Comparison of ENCODE assay signal across 23 mouse cellular contexts in the genomic region with DNA sequence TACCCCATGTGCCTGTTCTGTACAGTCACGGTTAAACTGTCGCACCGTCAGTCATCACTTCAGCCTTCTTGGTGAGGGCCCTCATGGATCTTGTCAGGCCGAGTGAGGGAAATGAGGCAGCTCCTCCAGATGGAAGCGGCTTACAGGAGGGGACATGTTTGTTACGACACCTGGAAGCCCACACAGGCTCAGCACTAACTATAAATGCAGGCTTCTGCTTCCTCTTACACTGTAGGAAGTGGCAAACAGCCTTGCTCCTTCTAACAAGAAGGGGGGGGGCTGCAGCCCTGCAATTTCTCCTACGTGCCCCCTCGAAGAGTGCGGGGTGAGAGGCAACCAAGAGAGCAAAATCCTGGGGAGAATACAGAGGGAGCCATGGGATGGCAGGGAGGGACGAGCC. TPM values are rescaled to one million over a fixed set of nuclear protein-coding genes. Genes with fewer than 3 reads are reported as not detected.
DNase-seq lines count a peak whose midpoint lies in the region; ATAC-seq lines count a peak whose summit lies in the region.
"Had no signal": no experiment of that assay in that cellular context is flagged by ENCODE, and none has a peak within 500 bp of the region (broad histone marks: within the 10 kb centered on the region; RNA-seq: fewer than 3 reads in every experiment).

No protein-coding gene starts in this region.

- no peaks in the 10 kb centered on the region for H3K36me3 ChIP-seq in midbrain, embryonic 11.5 days (ENCODE audit: control insufficient read depth, insufficient read depth, low read length)
- H3K36me3 ChIP-seq in midbrain, embryonic 16.5 days (ENCODE audit: control insufficient read depth, insufficient read depth, low read length): no peaks in the 10 kb centered on the region
- H3K36me3 ChIP-seq: embryonic facial prominence, embryonic 13.5 days; forebrain, embryonic 12.5 days; heart, embryonic 15.5 days; hindbrain, embryonic 10.5 days had no signal

- H3K4me3 ChIP-seq in midbrain, embryonic 11.5 days (ENCODE audit: low read depth, low read length): no peak overlapping the region
- no peak overlapping the region for H3K4me3 ChIP-seq in midbrain, embryonic 16.5 days (ENCODE audit: low read depth, low read length)
- H3K4me3 ChIP-seq: embryonic facial prominence, embryonic 13.5 days; forebrain, embryonic 12.5 days; gastrocnemius, adult 2 months; heart, embryonic 15.5 days; hindbrain, embryonic 10.5 days had no signal

- ATAC-seq in midbrain, embryonic 11.5 days (ENCODE audit: low FRiP score): no peak
- ATAC-seq in midbrain, embryonic 16.5 days: no peak
- peak; percentile 40 for ATAC-seq in common myeloid progenitor, adult 5-6 weeks (replicated peaks; ENCODE audit: low read depth, poor library complexity, severe bottlenecking)
- peak; percentile 64 for ATAC-seq in megakaryocyte progenitor cell, adult 5-6 weeks (replicated peaks; ENCODE audit: poor library complexity)
- no peak for ATAC-seq in cerebellum, adult (ENCODE audit: insufficient number of reproducible peaks, low FRiP score, low TSS enrichment)
- ATAC-seq: forebrain, postnatal 0 days had no signal

- DNase-seq in midbrain, embryonic 11.5 days (ENCODE audit: low spot score, missing footprints): peak; percentile 2
- DNase-seq in right cerebral cortex, postnatal 25 days: no peak
- DNase-seq in testis, postnatal 10 days (ENCODE audit: low spot score): no peak
- DNase-seq: adrenal gland, adult 2 months; adrenal gland, postnatal 25 days; cerebellum, adult 11 months; cerebellum, adult 9-10 months; cerebellum, postnatal 25 days; forebrain, postnatal 0 days; gastrocnemius, adult 2 months; gastrocnemius, postnatal 25 days; heart, adult 11 months; heart, postnatal 14 days had no signal

- no peak overlapping the region for H3K27ac ChIP-seq in midbrain, embryonic 11.5 days (ENCODE audit: low read depth, low read length)
- no peak overlapping the region for H3K27ac ChIP-seq in midbrain, embryonic 16.5 days (ENCODE audit: low read length)
- H3K27ac ChIP-seq: embryonic facial prominence, embryonic 13.5 days; forebrain, embryonic 12.5 days; gastrocnemius, adult 2 months; heart, embryonic 15.5 days; hindbrain, embryonic 10.5 days; hindbrain, embryonic 14.5 days had no signal

- no peak overlapping the region for H3K4me2 ChIP-seq in midbrain, embryonic 11.5 days
- H3K4me2 ChIP-seq in midbrain, embryonic 16.5 days (ENCODE audit: low read length): no peak overlapping the region
- H3K4me2 ChIP-seq: embryonic facial prominence, embryonic 13.5 days; forebrain, embryonic 12.5 days; heart, embryonic 11.5 days; heart, embryonic 15.5 days; hindbrain, embryonic 14.5 days had no signal

- 89% methylated on average over 10 of the region's 10 CpGs for WGBS in midbrain, embryonic 11.5 days
- 87% methylated on average over 10 of the region's 10 CpGs for WGBS in midbrain, embryonic 16.5 days

- H3K9me3 ChIP-seq in midbrain, embryonic 11.5 days (ENCODE audit: control insufficient read depth, low read length): no peaks in the 10 kb centered on the region
- H3K9me3 ChIP-seq in midbrain, embryonic 16.5 days (replicated peaks; ENCODE audit: control insufficient read depth, low read length, poor library complexity, severe bottlenecking): no peaks in the 10 kb centered on the region
- H3K9me3 ChIP-seq: embryonic facial prominence, embryonic 13.5 days; forebrain, embryonic 12.5 days; heart, embryonic 15.5 days; hindbrain, embryonic 10.5 days had no signal

- no peaks in the 10 kb centered on the region for H3K27me3 ChIP-seq in midbrain, embryonic 11.5 days (ENCODE audit: control insufficient read depth, insufficient read depth, low read length)
- no peaks in the 10 kb centered on the region for H3K27me3 ChIP-seq in midbrain, embryonic 16.5 days (ENCODE audit: control insufficient read depth, insufficient read depth, low read depth, low read length)
- H3K27me3 ChIP-seq: embryonic facial prominence, embryonic 13.5 days; forebrain, embryonic 12.5 days had no signal

- no peaks in the 10 kb centered on the region for H3K4me1 ChIP-seq in midbrain, embryonic 11.5 days (ENCODE audit: control insufficient read depth, insufficient read depth, low read length)
- H3K4me1 ChIP-seq in midbrain, embryonic 16.5 days (ENCODE audit: control insufficient read depth, insufficient read depth, low read length): no peaks in the 10 kb centered on the region
- H3K4me1 ChIP-seq: embryonic facial prominence, embryonic 13.5 days; forebrain, embryonic 12.5 days; heart, embryonic 15.5 days; hindbrain, embryonic 10.5 days had no signal

- H3K9ac ChIP-seq in midbrain, embryonic 11.5 days (ENCODE audit: low read length): no peak overlapping the region
- no peak overlapping the region for H3K9ac ChIP-seq in midbrain, embryonic 16.5 days (ENCODE audit: low read depth, low read length)
- H3K9ac ChIP-seq: embryonic facial prominence, embryonic 13.5 days; forebrain, embryonic 12.5 days; forebrain, postnatal 0 days; heart, embryonic 15.5 days; hindbrain, embryonic 14.5 days had no signal

RNA-seq across cellular contexts. Expression of a gene that starts 25.2 kb away (rescaled TPM):
- polyA plus RNA-seq in midbrain, embryonic 11.5 days (2014; fragmentation: Nextera tagmentation; extraction: Ambion mirVana): 0.11 TPM in 1 of 2 replicates, not detected in the other
- polyA plus RNA-seq in midbrain, embryonic 16.5 days (2015; fragmentation: Nextera tagmentation; extraction: Ambion mirVana): not detected in 2 replicates
- total RNA-seq in common myeloid progenitor, adult 5-6 weeks (2017): not detected in 2 replicates
- not detected in 2 replicates for total RNA-seq in megakaryocyte progenitor cell, adult 5-6 weeks (2015)
- total RNA-seq in megakaryocyte progenitor cell, adult 5-6 weeks (2017): not detected in 2 replicates
- total RNA-seq: adrenal gland, adult 2 months; adrenal gland, postnatal 25 days; forebrain, postnatal 0 days; gastrocnemius, adult 2 months; gastrocnemius, postnatal 25 days; heart, postnatal 14 days had no signal
- polyA plus RNA-seq: embryonic facial prominence, embryonic 13.5 days; forebrain, embryonic 12.5 days; forebrain, postnatal 0 days; heart, embryonic 11.5 days; hindbrain, embryonic 10.5 days; hindbrain, embryonic 14.5 days had no signal

RNA-seq across cellular contexts. Expression of a gene that starts 45.4 kb away (rescaled TPM):
- 61.3 and 62.3 TPM in 2 replicates for polyA plus RNA-seq in midbrain, embryonic 11.5 days (2014; fragmentation: Nextera tagmentation; extraction: Ambion mirVana)
- 28.8 and 29.3 TPM in 2 replicates for polyA plus RNA-seq in midbrain, embryonic 16.5 days (2015; fragmentation: Nextera tagmentation; extraction: Ambion mirVana)
- total RNA-seq in common myeloid progenitor, adult 5-6 weeks (2017): 54.3 and 55.1 TPM in 2 replicates
- 44.8 and 47.1 TPM in 2 replicates for total RNA-seq in megakaryocyte progenitor cell, adult 5-6 weeks (2015)
- 49.2 and 57.0 TPM in 2 replicates for total RNA-seq in megakaryocyte progenitor cell, adult 5-6 weeks (2017)

Comparison
In these comparisons a context has a peak if more than half of its experiments do, and no peak if none do; other contexts are left out.
1. ATAC-seq: peak in common myeloid progenitor, adult 5-6 weeks (single experiment) and megakaryocyte progenitor cell, adult 5-6 weeks (single experiment); none in midbrain, embryonic 11.5 days (single experiment), midbrain, embryonic 16.5 days (single experiment) and cerebellum, adult (single experiment).